Mouse (Mus musculus) frontal cortex, adult (tissue): ENCODE measurements around the gene Pycr2.
"Not testable (repeated sequence)": the region's sequence is repeated elsewhere in the genome, so short reads cannot be mapped to it uniquely, and the experiment has no call there.

Experiments
- ATAC-seq: cut with Nextera tagmentation; 2 replicates; pipeline ENCODE4 v1.9.2; 2017; ENCODE audit warnings: mild to moderate bottlenecking, moderate library complexity, mixed read lengths; ENCODE audit not compliant: low TSS enrichment

Pycr2 gene

DNA sequence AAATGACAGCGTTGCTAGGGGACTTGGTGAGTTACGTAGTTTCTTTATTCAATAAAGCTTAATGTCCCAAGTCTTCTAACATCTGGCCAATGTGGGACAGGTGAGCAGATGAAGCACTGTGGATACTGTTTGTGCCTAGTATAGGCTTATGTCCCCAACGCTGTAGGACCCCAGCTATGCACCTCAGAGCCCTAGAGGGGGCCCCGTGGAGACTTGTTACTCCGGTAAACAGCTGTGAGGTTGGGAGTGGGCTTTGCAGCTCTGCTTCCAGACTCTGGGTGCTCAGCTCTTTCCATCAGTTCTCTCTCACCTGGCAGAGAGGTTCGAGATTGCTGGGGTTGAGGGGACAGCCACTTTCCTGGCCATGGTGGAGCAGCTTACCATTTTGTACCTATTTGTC lies 1.2 kb downstream of the Pycr2 start:
- ATAC-seq, result no peak

DNA sequence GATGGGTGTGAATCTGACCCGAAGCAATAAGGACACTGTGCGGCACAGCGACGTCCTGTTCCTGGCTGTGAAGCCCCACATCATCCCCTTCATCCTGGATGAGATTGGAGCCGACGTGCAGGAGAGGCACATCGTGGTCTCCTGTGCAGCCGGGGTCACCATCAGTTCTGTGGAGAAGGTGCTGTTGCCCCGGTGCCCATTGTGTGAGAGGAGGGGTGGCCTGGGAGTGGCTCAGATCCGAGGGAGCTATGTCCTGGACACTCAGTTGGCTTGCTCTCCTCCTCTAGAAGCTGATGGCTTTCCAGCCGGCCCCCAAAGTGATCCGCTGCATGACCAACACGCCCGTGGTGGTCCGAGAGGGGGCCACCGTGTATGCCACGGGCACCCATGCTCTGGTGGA lies 1.8 kb downstream of the Pycr2 start:
- ATAC-seq, result no peak

DNA sequence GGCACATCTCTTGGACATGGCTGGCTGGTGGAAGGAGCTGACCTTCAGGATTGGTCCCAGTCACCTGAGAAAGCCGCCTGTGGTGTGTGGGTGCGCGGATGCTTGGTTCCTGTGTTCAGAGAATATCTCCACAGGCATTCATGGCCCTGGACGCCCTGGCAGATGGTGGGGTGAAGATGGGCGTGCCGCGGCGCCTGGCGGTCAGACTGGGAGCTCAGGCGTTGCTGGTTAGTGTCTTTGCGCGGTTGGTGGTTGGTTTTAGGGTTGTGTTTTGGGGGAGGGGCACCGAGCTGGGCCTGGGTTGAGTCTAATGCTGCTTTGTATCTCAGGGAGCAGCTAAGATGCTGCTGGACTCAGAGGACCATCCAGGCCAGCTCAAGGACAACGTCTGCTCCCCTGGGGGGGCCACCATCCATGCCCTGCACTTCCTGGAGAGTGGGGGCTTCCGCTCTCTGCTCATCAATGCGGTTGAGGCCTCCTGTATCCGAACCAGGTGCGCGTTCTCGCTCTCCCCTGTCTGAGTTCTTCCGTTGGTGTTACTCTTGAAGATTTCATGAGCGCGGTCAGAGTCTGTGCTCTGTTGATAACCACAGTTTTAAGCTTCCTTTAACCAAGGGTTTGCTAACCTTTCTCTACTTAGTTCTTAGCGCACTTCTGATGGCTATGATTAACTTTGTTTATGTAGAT lies 2.5 kb downstream of the Pycr2 start:
- no peak for ATAC-seq

DNA sequence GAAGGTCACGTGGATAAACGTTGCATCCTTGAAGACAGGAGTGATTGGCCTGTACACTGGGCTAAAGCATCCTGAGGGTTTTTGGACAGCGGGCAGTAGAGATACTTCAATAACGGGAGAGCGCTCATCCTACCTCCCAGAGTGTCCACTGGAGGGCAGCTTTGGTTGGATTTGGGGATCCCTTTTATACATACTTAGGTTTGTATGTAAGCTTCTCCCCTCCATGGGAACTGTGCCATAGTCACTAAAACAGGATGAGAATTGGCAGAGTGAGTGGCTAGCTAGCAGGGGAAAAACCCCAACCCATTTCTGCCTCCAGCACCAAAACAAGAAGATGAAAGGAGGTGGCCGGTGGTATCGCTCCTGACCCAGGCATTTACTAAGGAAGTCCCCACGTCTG lies 7.0 kb downstream of the Pycr2 start:
- peak; percentile 71 for ATAC-seq

DNA sequence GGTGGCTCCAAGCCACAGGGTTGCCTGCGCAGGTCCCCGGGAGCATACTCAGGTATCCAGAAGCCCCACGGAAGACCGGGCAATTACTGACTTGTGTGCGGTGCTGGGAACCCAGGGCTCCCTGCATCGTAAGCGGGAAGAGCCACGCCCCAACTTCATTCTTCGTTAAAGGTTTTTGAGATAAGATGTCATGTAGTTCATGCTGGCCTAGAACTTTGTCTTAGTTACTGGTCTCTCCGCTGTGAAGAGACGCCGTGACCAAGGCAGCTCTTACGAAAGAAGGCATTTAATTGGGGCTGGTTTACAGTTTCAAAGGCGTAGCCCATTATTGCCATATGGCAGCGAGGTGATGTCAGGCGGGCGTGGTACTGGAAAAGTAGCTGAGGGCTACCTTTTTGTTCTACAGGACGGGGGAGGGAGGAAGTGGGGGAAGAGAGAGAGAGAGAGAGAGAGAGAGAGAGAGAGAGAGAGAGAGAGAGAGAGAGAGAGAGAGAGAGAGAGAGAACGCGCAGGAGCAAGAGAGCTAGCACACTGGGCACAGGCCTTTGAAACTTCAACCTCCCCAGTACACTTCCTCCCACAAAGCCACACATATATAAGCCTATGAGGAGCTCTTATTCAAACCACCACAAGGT lies 7.7 kb downstream of the Pycr2 start:
- ATAC-seq, result no peak

DNA sequence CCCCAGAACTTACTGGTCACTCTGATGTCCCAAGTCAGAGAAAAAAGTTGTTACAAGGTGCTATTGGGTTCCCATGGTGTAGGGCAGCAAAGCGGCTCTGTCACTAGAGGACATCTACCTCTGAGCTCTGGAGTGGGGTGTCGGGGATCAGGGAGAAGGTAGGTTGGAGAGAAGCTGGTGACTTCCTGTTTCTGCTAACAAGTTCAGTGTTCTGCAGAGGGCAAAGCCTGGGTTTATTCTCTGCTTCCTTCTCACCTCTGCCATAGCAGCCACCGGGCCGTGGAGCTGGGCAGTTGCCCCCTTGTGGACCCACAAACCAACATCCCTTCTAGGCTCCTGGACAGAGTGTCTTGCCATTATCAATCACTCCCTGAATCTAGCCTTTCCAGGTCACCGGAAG lies 8.7 kb downstream of the Pycr2 start:
- ATAC-seq, result no peak

DNA sequence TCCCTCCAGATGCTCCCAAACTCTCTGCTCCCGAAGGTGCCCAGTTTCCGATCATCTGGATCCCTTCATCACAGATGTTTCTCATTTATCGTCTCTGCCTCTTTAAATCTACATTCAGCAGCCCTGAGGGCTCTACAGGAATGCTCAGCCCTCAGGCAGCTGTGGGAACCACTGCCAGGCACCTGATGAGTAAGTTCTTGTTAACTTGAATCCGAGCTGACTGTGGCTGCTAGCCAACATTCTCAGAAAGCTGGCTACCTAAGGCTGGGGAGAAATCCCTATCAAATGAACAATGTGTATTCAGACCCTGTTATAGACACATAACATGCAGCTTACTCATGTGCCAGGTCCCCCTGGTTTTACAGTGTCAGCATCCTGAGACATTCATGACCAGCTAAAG lies 9.7 kb downstream of the Pycr2 start:
- no peak for ATAC-seq

DNA sequence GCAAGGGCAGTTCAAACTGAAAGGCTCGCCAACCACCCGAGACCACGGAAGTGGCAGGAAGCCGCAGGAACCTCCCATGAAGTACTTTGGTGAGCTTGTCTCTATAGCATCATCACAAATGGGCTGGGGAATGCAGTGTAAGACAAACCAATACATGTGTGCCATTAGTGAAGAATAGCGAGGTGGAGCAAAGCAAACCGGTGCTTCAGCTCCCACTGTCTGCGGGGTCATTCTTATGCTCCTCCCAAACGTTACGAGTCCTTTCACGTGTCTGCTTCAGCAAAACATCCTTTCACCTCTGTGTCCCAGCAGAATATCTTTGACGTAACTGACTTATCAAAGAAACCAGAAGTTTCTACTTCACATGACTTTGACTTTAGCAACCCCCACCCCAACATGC lies 12.3 kb downstream of the Pycr2 start:
- no peak for ATAC-seq

DNA sequence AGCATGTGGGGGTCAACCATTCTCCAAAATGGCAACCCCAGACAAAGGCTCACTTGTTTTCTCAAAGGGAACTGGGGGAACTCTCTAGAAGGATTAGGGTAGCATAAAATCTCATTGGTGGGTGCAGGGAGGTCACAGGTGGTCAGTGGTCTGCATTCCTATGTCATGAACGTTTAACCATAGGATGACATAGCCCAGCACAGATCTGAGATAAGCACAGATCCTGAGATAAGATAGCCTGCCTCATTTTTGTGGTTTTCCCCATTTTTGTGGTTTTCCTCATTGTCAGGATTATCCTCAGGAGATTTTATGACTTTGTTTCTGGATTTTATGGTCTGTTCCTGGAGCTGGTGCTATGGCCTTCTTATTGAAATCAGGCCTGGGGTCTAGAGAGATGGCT lies 13.0 kb downstream of the Pycr2 start:
- ATAC-seq, result no peak

DNA sequence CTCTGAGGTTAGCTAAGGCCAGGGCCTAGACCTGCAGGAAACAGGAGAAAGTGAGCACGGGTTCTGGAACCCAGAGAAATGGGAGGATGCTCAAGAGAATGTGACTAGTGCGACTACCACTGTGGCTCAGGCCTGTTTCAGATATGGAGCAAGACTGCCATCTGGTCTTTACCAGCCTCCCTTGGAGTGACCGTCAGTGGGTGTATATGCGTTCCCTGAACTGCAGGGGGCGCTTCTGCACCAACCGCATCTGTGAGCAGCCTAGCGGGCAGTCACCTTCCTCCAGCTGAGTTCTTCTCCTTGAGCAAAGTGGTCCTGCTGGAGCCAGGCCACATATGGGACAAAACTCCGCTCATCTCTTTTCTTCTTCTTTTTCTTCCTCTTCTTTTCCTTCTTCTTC lies 15.6 kb downstream of the Pycr2 start:
- no peak for ATAC-seq

DNA sequence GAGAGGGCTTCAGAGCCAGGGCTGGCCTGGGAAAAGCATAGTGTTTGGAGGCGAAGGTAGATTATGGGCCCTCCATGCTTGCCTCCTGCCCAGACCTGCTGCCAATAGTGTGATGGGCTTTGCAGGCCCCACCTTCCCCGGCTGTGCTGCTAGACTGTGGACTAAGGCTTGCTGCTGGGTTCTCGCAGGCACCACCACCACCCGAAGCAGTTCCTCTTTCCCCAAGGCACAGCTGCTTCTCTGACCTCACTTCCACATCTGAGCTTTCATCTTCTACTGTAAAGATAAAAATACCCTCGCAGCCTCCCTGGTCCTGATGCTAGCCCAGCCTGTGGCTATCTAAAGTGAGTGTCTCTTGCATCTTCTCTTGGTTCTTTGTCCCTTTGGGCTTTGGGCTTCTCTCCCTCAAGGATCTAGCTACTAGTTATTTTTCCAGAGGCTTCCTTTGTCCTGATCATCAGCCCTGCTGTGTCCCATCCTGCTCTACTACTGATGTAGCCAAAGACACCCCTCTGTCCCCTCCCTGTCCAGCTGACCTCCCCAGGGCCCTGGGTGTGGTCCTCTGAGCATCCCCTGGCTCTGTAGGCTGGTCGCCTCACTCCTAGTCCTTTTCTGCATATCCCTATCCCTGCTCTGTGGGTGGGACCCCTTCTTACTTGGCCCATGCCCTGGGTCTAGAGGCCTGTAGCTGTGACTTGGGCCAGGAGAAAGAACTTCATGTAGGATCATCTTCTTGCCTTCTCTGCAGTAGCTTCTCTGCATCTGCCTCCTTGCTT lies 18.4 kb downstream of the Pycr2 start:
- peak; percentile 55; the same call in 1 of the 2 replicates for ATAC-seq

DNA sequence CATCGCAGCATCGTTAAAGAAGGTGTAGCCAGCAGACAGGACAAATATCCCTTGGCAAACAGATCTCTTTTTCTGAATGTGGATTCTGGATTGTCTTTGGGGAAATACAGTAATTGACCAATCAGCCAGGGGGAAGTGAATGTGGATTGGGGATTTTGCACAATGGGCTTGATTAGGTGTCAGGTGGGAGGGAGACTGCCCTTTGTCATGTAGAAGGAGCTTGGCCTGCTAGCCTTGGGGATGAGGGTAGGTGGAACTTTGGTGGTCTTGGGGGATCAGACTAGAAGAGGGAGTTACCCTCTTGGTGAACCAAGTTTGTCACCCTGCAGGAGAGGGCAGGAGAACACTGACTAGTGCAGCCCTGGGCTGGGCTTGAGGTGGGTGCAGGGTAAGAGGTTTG lies 20.6 kb downstream of the Pycr2 start:
- no peak for ATAC-seq

DNA sequence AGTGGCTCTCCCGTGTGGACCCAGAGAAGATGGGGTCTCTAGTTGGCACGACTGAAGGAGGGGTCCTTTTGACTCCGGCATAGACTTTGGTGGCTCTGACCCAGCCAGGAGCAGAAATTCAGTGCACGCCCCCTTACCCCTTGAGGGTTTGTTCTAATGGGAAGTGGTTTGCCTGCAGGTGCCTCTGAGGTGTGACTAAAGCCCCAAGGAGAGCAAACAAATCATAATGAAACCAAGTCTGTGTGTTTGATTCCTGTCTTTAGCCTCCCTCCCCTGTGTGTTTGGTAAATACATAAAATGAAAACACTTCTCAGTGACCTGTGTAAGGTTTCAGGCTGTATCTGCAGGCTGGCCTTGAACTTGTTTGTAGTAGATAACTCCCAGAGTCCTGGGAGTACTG lies 22.2 kb downstream of the Pycr2 start:
- ATAC-seq, result no peak

DNA sequence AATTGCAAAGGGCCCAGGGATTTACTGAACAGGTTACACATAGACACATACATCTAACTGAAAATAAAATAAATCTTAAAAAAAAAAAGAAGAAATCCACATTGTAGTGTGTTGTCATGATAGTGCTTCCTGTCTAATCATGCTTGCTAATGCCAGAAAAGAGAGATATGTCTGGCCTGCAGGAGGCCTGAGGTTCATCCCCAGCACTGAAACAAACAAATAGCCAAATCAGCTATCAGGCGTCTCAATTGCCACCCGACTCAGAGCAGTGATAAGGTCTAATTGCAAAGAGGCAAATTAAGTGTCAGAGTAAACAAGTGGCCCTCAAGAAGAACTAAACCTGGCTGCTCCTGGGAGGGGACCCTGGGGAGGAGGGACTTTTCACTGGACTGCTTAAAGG lies 25.5 kb downstream of the Pycr2 start:
- ATAC-seq, result no peak

DNA sequence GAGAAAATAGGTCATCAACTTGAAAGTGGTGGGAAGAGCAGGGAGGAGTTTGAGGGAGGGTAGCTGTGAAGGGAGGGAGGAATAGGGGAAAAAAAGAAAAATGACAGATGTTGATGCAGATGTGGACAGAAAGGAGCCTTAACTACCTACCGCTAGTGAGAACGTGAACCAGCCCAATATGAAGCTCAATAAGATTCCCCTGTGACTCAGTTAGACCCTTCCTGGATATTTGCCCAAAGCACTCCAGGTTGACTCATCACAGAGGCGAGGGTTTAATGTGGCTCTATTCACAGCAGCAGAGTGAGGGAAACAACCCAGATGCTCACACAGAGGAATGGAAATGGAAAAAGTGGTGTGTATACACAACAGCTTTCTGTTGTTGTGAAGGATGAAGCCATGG lies 27.0 kb downstream of the Pycr2 start:
- ATAC-seq, result no peak

DNA sequence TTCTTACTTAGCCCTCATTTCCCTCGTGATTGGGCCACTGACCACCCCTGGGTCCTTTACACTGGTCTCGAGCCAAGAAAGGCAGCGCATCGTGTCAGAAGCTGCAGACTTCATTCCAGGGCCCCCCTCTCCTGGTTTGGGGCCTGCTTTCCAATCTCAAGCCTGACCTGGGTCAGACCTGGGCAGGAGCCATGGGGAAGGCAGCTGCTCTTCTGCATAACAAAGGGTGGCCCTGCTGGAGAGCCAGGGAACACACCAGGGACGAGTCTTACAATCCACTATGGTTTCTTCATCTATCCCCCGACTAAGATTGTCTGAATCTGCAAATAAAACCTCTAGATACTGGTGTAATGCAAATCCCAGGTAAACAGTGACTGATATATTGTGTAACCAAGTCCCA lies 29.6 kb downstream of the Pycr2 start:
- ATAC-seq, result no peak

DNA sequence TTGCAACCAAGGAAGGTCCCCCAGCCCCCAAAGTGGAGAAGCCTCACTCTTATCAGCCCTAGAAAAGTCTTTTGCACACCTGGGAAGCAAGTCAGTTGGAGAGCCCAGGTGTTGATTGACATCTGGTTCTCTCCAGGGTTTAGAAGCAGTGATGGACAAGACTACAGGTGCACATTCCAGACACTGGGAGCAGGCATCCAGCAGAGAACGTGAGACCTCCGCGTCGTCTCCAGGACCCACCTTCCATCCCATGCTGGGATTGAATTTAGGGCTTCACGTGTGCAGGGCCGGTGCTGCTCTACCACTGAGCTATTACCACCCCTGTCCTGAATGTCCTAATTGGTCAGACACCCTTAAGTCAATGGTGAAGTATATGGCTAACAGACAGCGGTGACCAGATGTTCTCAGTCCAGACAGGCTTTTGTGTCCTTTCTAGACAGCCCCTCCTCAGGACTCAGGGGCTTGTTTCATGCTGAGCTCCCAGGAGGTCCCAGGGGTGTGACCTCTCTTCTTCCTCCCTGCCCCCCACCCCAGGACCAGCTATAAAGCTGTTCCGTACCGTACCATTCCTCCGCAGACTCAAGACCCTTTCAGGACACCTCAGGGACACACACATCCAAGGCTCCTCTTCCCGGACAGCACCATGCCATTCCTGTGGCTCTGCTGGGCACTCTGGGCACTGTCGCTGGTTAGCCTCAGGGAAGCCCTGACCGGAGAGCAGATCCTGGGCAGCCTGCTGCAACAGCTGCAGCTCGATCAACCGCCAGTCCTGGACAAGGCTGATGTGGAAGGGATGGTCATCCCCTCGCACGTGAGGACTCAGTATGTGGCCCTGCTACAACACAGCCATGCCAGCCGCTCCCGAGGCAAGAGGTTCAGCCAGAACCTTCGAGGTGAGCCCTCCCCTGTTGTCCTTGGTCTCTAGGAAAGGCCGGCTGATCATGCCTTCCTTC lies 30.6 kb downstream of the Pycr2 start, which contains the start of gene Lefty1:
Lefty1 (plus strand) TSS at position 556 of the 953 bp plus-strand sequence.
- no peak for ATAC-seq

DNA sequence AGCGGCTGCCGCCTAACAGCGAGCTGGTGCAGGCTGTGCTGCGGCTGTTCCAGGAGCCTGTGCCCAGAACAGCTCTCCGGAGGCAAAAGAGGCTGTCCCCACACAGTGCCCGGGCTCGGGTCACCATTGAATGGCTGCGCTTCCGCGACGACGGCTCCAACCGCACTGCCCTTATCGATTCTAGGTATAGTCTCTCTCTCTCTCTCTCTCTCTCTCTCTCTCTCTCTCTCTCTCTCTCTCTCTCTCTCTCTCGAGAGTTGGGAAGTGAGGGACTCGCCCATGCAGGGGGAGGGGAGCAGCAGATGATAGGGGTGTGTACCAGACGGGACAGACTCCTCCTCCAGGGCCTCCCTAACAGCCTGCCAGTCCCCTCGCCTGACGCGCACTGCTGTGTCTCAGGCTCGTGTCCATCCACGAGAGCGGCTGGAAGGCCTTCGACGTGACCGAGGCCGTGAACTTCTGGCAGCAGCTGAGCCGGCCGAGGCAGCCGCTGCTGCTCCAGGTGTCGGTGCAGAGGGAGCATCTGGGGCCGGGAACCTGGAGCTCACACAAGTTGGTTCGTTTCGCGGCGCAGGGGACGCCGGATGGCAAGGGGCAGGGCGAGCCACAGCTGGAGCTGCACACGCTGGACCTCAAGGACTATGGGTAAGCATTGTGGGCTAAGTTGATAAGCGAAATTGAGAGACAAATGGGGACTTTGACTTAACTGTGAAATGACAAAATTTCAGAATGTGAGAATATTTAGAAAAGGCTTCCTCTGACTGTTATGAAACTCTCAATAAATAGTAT lies 32.7 kb downstream of the Pycr2 start:
- ATAC-seq, result peak; percentile 52; the same call in 1 of the 2 replicates

DNA sequence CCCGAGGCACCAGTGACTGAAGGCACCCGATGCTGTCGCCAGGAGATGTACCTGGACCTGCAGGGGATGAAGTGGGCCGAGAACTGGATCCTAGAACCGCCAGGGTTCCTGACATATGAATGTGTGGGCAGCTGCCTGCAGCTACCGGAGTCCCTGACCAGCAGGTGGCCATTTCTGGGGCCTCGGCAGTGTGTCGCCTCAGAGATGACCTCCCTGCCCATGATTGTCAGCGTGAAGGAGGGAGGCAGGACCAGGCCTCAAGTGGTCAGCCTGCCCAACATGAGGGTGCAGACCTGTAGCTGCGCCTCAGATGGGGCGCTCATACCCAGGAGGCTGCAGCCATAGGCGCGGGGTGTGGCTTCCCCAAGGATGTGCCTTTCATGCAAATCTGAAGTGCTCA lies 33.5 kb downstream of the Pycr2 start:
- ATAC-seq, result not testable (repeated sequence)

DNA sequence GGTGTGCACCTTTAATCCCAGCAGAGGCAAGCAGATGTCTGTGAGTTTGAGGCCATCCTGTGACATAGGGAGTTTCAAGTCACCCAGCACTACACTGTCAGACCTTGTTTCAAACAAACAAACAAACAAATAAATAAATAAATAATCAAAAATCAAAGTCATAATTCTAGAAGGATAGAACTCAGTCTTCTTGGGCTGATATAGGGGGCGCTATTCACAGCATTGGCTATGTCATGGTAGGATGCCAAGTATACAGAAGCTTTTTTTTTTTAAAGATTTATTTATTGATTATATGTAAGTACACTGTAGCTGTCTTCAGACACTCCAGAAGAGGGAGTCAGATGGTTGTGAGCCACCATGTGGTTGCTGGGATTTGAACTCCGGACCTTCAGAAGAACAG lies 34.7 kb downstream of the Pycr2 start:
- not testable (repeated sequence) for ATAC-seq
